ENCODE assay signal across 19 mouse cellular contexts in the genomic region with DNA sequence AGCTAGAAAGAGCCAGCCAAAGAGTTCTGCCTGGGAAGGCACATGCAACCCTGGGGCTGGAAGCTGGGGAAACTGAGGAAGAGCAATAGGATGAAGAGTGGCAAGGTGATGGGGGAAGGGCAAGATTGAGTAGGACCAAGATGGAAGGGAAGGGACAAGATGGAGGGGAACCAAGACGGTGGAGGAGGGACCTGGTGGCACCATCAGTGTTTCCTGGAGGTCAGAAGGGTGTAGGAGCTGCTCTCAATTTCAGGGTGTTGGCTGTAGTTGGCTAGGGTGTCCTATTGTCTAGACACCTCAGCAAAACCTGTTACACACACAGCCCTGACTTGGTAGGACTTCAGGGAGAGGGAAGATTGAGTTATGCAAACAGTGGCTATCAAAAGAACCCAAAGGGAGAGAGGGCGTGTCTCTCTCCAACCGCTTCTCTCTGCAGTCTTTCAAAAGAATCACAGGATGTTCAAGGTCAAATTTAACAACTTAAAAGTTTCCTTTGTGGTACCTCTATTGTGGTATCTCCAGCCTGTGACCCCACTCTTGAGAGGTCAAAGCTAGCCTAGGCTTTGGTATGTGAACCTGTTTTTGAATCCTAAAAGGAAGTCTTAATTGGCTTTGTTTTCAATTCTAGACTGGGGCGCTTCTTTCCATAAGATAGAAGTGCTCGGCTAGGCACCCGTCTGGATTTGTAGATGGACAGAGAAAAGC.
DNase-seq lines count a peak whose midpoint lies in the region; TF ChIP-seq lines count a peak whose summit lies in the region.
"Had no signal": no experiment of that assay in that cellular context is flagged by ENCODE, and none has a peak within 500 bp of the region (broad histone marks: within the 10 kb centered on the region; RNA-seq: fewer than 3 reads in every experiment).

No protein-coding gene starts in this region.

- TF ChIP-seq CTCF in ES-Bruce4 (IDR thresholded peaks at IDR 0.05; ENCODE audit: low read depth, low read length): no peak
- TF ChIP-seq CTCF in cerebellum, adult 2 months (IDR thresholded peaks at IDR 0.05; ENCODE audit: borderline replicate concordance, insufficient read depth, low read depth, low read length): no peak

- WGBS in cerebellum, adult 2 months: 54% methylated on average over 6 of the region's 6 CpGs

- peak; percentile 14 for DNase-seq in embryo, embryonic 10.5 days (ENCODE audit: low spot score)
- no peak for DNase-seq in embryo, embryonic 10 days (ENCODE audit: low spot score)
- DNase-seq in WW6 (ENCODE audit: low read depth, low spot score): peak; percentile 93
- DNase-seq in kidney, postnatal 14 days: no peak
- no peak for DNase-seq in right cerebral cortex, postnatal 14 days
- no peak for DNase-seq in cerebellum, adult 2 months
- DNase-seq: adrenal gland, postnatal 10 days; cerebellum, adult 11 months; cerebellum, adult 9-10 months; cerebellum, postnatal 25 days; gastrocnemius, postnatal 14 days; heart, postnatal 36 days; kidney, adult 11 months had no signal

- peak; percentile 93 for TF ChIP-seq EP300 in ES-Bruce4 (IDR thresholded peaks at IDR 0.05; ENCODE audit: insufficient read depth, low read depth, low read length)

- no peak overlapping the region for H3K4me3 ChIP-seq in ES-Bruce4 (ENCODE audit: low read depth, low read length)
- no peak overlapping the region for H3K4me3 ChIP-seq in cerebellum, adult 2 months (replicated peaks; ENCODE audit: insufficient read depth, low read depth, low read length)
- H3K4me3 ChIP-seq: embryonic facial prominence, embryonic 10.5 days; forebrain, embryonic 13.5 days; heart, embryonic 12.5 days; hindbrain, embryonic 15.5 days had no signal

- peaks cover 11% of the 10 kb centered on the region for H3K4me1 ChIP-seq in ES-Bruce4 (ENCODE audit: control insufficient read depth, insufficient read depth, low read length)
- H3K4me1 ChIP-seq in cerebellum, adult 2 months (ENCODE audit: control insufficient read depth, insufficient read depth, low read length): no peaks in the 10 kb centered on the region

- no peaks in the 10 kb centered on the region for H3K9me3 ChIP-seq in ES-Bruce4 (replicated peaks; ENCODE audit: control insufficient read depth, insufficient read depth, low read length, poor library complexity, severe bottlenecking)
- H3K9me3 ChIP-seq: embryonic facial prominence, embryonic 10.5 days; forebrain, embryonic 13.5 days; hindbrain, embryonic 15.5 days had no signal

- TF ChIP-seq POLR2A in ES-Bruce4 (IDR thresholded peaks at IDR 0.05; ENCODE audit: insufficient read depth, low read length): no peak
- no peak for TF ChIP-seq POLR2A in cerebellum, adult 2 months (IDR thresholded peaks at IDR 0.05; ENCODE audit: borderline replicate concordance, insufficient read depth, low read length)

- no peaks in the 10 kb centered on the region for H3K36me3 ChIP-seq in ES-Bruce4 (ENCODE audit: control insufficient read depth, insufficient read depth, low read length, poor library complexity, severe bottlenecking)
- H3K36me3 ChIP-seq: embryonic facial prominence, embryonic 10.5 days; heart, embryonic 12.5 days; hindbrain, embryonic 15.5 days had no signal

- no peaks in the 10 kb centered on the region for H3K27me3 ChIP-seq in ES-Bruce4 (ENCODE audit: control insufficient read depth, insufficient read depth, low read length, poor library complexity, severe bottlenecking)
- H3K27me3 ChIP-seq in cerebellum, adult 2 months (ENCODE audit: control insufficient read depth, insufficient read depth, low read length): no peaks in the 10 kb centered on the region; the same call in 1 of the 2 replicates
- H3K27me3 ChIP-seq: forebrain, embryonic 13.5 days; hindbrain, embryonic 15.5 days had no signal

- peak overlapping the region; percentile 100 for H3K27ac ChIP-seq in ES-Bruce4 (ENCODE audit: insufficient read depth, low read length)
- no peak overlapping the region for H3K27ac ChIP-seq in cerebellum, adult 2 months (ENCODE audit: insufficient read depth, low read length)
- H3K27ac ChIP-seq: forebrain, embryonic 13.5 days; hindbrain, embryonic 15.5 days had no signal

- H3K9ac ChIP-seq in ES-Bruce4 (ENCODE audit: low read depth, poor library complexity, severe bottlenecking): no peak overlapping the region
- H3K9ac ChIP-seq: forebrain, embryonic 13.5 days; forebrain, postnatal 0 days; heart, embryonic 12.5 days; hindbrain, embryonic 15.5 days had no signal

Comparison
In these comparisons a context has a peak if more than half of its experiments do, and no peak if none do; other contexts are left out.
1. DNase-seq: peak in embryo, embryonic 10.5 days (single experiment) and WW6 (single experiment); none in embryo, embryonic 10 days (single experiment), kidney, postnatal 14 days (single experiment), right cerebral cortex, postnatal 14 days (single experiment) and cerebellum, adult 2 months (0 of 2).